Mouse (Mus musculus) hindbrain, embryonic 16.5 days (tissue): ENCODE data around the gene Agpat3. TPM values are rescaled to one million over a fixed set of nuclear protein-coding genes. Genes with fewer than 3 reads are reported as not detected.

Experiments
- ATAC-seq: fragments of 200-750 bp; cut with Nextera tagmentation; 2 replicates; pipeline ENCODE4 v1.8.0; 2017; ENCODE audit warnings: moderate TSS enrichment, moderate library complexity
- H3K27ac ChIP-seq: fragments of 300-500 bp; sonication (generic); 2 replicates; pipeline ENCODE4 v1.5.1; 2014; ENCODE audit warnings: low read depth, mild to moderate bottlenecking, control low read depth, low read length, moderate library complexity
- H3K27me3 ChIP-seq: fragments of 300-500 bp; sonication (generic); replicated peaks from 2 replicates; pipeline ENCODE4 v1.6.1; 2014; ENCODE audit warnings: low read length; ENCODE audit not compliant: control insufficient read depth, insufficient read depth
- H3K36me3 ChIP-seq: fragments of 300-500 bp; sonication (generic); 2 replicates; pipeline ENCODE4 v1.6.1; 2014; ENCODE audit warnings: mild to moderate bottlenecking, low read length, moderate library complexity, mixed read lengths; ENCODE audit not compliant: control insufficient read depth, insufficient read depth
- H3K4me1 ChIP-seq: fragments of 300-500 bp; sonication (generic); 2 replicates; pipeline ENCODE4 v1.6.1; 2014; ENCODE audit warnings: low read depth, low read length; ENCODE audit not compliant: control insufficient read depth, insufficient read depth
- H3K4me2 ChIP-seq: fragments of 300-500 bp; sonication (generic); 2 replicates; pipeline ENCODE4 v1.6.1; 2014; ENCODE audit warnings: mild to moderate bottlenecking, low read length, control low read depth, moderate library complexity
- H3K4me3 ChIP-seq: fragments of 300-500 bp; sonication (generic); 2 replicates; pipeline ENCODE4 v1.5.1; 2014; ENCODE audit warnings: mild to moderate bottlenecking, low read length, control low read depth, moderate library complexity
- H3K9ac ChIP-seq: fragments of 300-500 bp; sonication (generic); 2 replicates; pipeline ENCODE4 v1.6.1; 2014; ENCODE audit warnings: low read depth, mild to moderate bottlenecking, control low read depth, low read length, moderate library complexity
- H3K9me3 ChIP-seq: fragments of 300-500 bp; sonication (generic); 2 replicates; pipeline ENCODE4 v1.6.1; 2014; ENCODE audit warnings: mild to moderate bottlenecking, low read length, moderate library complexity; ENCODE audit not compliant: control insufficient read depth
- WGBS: fragments of 180-500 bp; shearing (Covaris S2); extraction: QIAGEN DNeasy Blood & Tissue Kit; methylation state at CpG from one replicate; pipeline ENCODE4 v1.1.7; 2014; 5-methylcytosine and 5-hydroxymethylcytosine counted together
- polyA plus RNA-seq: library from polyadenylated mRNA; unstranded; fragments of >200 nt; fragmentation: Nextera tagmentation; extraction: Ambion mirVana; gene quantifications from 2 replicates; pipeline ENCODE4 v1.2.1, GENCODE M21; 2015

The Agpat3 gene
- polyA plus RNA-seq, 1 experiment from 2014 or later, result 44.0 TPM

DNA sequence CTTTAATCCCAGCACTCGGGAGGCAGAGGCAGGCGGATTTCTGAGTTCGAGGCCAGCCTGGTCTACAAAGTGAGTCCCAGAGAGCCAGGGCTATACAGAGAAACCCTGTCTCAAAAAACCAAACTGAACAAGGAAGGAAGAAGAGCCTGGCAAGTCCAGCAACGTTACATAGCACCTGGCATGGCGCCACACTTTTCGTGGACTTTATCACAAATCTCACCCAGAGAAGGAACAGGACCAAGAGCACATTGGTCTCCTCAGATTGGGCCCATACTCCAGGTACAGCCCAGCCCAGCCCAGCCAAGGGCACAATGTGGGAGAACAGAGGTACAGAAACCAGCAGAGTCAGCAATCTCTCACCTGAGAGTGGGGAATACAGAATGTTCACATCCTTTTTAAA is 118.5 kb downstream of the Agpat3 start:
- H3K9me3 ChIP-seq, result no peaks in the 10 kb centered on the region
- 85% methylated on average over 6 of the region's 6 CpGs for WGBS
- no peak overlapping the region for H3K27ac ChIP-seq
- H3K4me2 ChIP-seq, result no peak overlapping the region
- no peaks in the 10 kb centered on the region; the same call in 1 of the 2 replicates for H3K4me1 ChIP-seq
- H3K4me3 ChIP-seq, result no peak overlapping the region
- H3K27me3 ChIP-seq, result no peaks in the 10 kb centered on the region
- no peak for ATAC-seq
- H3K9ac ChIP-seq, result no peak overlapping the region
- no peaks in the 10 kb centered on the region for H3K36me3 ChIP-seq

- no peaks in the 10 kb centered on the region for H3K27me3 ChIP-seq
These were observed 119.1 kb downstream of the Agpat3 start for GRCm38 (mm10) chr10:78233161-78233560.

GRCm38 (mm10) chr10:78232301-78232980 is 119.8 kb downstream of the Agpat3 start:
- no peaks in the 10 kb centered on the region for H3K9me3 ChIP-seq
- 82% methylated on average over 4 of the region's 4 CpGs for WGBS
- no peak overlapping the region for H3K4me3 ChIP-seq
- H3K9ac ChIP-seq, result no peak overlapping the region
- H3K27ac ChIP-seq, result no peak overlapping the region
- ATAC-seq, result no peak
- no peak overlapping the region for H3K4me2 ChIP-seq
- H3K4me1 ChIP-seq, result no peaks in the 10 kb centered on the region; the same call in 1 of the 2 replicates
- no peaks in the 10 kb centered on the region for H3K27me3 ChIP-seq
- peaks cover 9% of the 10 kb centered on the region; the same call in 1 of the 2 replicates for H3K36me3 ChIP-seq

More at GRCm38 (mm10) chr10:78233161-78233560, 119.1 kb downstream of the Agpat3 start:
- no peak overlapping the region for H3K9ac ChIP-seq
- peaks cover 5% of the 10 kb centered on the region; the same call in 1 of the 2 replicates for H3K36me3 ChIP-seq
- H3K4me2 ChIP-seq, result no peak overlapping the region
- WGBS, result 90% methylated on average over 5 of the region's 5 CpGs
- H3K4me1 ChIP-seq, result no peaks in the 10 kb centered on the region; the same call in 1 of the 2 replicates
- H3K4me3 ChIP-seq, result no peak overlapping the region
- H3K27ac ChIP-seq, result no peak overlapping the region
- H3K9me3 ChIP-seq, result no peaks in the 10 kb centered on the region
- no peak for ATAC-seq

GRCm38 (mm10) chr10:78228560-78228928 is 123.7 kb downstream of the Agpat3 start:
- Histone ChIP-seq H3K36me3 (peaks cover 9% of the 10 kb centered on the region; the same call in 1 of the 2 replicates), H3K9me3 (no peaks in the 10 kb centered on the region), H3K4me3 (no peak overlapping the region), H3K27me3 (no peaks in the 10 kb centered on the region), H3K27ac (no peak overlapping the region), H3K4me2 (no peak overlapping the region), H3K4me1 (no peaks in the 10 kb centered on the region), H3K9ac (no peak overlapping the region)
- no peak for ATAC-seq
- WGBS, result 92% methylated on average over 5 of the region's 5 CpGs

- no peaks in the 10 kb centered on the region for H3K9me3 ChIP-seq
- H3K27me3 ChIP-seq, result no peaks in the 10 kb centered on the region
- ATAC-seq, result no peak
- H3K27ac ChIP-seq, result no peak overlapping the region
- peaks cover 9% of the 10 kb centered on the region; the same call in 1 of the 2 replicates for H3K36me3 ChIP-seq
- H3K4me2 ChIP-seq, result no peak overlapping the region
- no peak overlapping the region for H3K4me3 ChIP-seq
- WGBS, result 82% methylated on average over 8 of the region's 8 CpGs
- H3K4me1 ChIP-seq, result no peaks in the 10 kb centered on the region
- no peak overlapping the region for H3K9ac ChIP-seq
These were observed 124.3 kb downstream of the Agpat3 start for GRCm38 (mm10) chr10:78227875-78228559.

- 93% methylated on average over 6 of the region's 6 CpGs for WGBS
- H3K36me3 ChIP-seq, result peaks cover 16% of the 10 kb centered on the region
- H3K4me2 ChIP-seq, result no peak overlapping the region
- no peak for ATAC-seq
- no peak overlapping the region for H3K4me3 ChIP-seq
- no peaks in the 10 kb centered on the region for H3K4me1 ChIP-seq
- H3K9me3 ChIP-seq, result no peaks in the 10 kb centered on the region
- H3K9ac ChIP-seq, result no peak overlapping the region
- H3K27ac ChIP-seq, result no peak overlapping the region
- H3K27me3 ChIP-seq, result no peaks in the 10 kb centered on the region
These were observed 128.2 kb downstream of the Agpat3 start for GRCm38 (mm10) chr10:78224136-78224535.

- Histone ChIP-seq H3K9me3 (no peaks in the 10 kb centered on the region), H3K9ac (no peak overlapping the region), H3K4me1 (no peaks in the 10 kb centered on the region), H3K27me3 (no peaks in the 10 kb centered on the region), H3K4me3 (no peak overlapping the region), H3K27ac (no peak overlapping the region), H3K36me3 (peaks cover 16% of the 10 kb centered on the region), H3K4me2 (no peak overlapping the region)
- ATAC-seq, result 0 out of 2 replicates have a peak, but pooled peaks have one; percentile 27
- 78% methylated on average over 4 of the region's 4 CpGs for WGBS
These were observed 129.4 kb downstream of the Agpat3 start for GRCm38 (mm10) chr10:78222908-78223307.

- Histone ChIP-seq H3K27me3 (no peaks in the 10 kb centered on the region), H3K4me2 (no peak overlapping the region), H3K27ac (no peak overlapping the region), H3K9me3 (no peaks in the 10 kb centered on the region), H3K4me3 (no peak overlapping the region), H3K4me1 (no peaks in the 10 kb centered on the region), H3K9ac (no peak overlapping the region), H3K36me3 (peaks cover 22% of the 10 kb centered on the region)
- no peak for ATAC-seq
- WGBS, result 99% methylated on average over 7 of the region's 7 CpGs
These were observed 131.0 kb downstream of the Agpat3 start for GRCm38 (mm10) chr10:78221315-78221714.

DNA sequence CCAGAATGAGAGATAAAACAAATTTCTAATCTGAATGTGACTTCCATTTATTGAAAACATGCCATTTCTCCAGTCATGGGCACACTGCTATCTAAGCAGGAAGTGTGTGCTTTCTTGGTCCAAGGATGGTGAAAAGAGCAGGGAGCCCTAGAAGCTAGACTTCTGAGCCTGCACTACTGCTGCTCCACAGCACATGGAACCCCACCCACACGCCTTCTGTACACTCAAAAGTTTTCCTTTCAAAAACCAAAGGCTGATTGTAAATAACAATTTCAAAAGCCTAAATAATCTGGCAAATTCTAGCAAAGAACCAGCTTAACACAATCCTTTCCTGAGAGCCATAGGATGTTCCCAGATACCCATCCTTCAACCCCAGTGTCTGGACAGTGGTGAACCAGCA is 132.8 kb downstream of the Agpat3 start:
- no peaks in the 10 kb centered on the region for H3K4me1 ChIP-seq
- H3K4me2 ChIP-seq, result no peak overlapping the region
- no peak overlapping the region for H3K4me3 ChIP-seq
- no peaks in the 10 kb centered on the region for H3K9me3 ChIP-seq
- WGBS, result 100% methylated on average over 1 of the region's 1 CpGs
- H3K27me3 ChIP-seq, result no peaks in the 10 kb centered on the region
- no peak for ATAC-seq
- no peak overlapping the region for H3K27ac ChIP-seq
- peaks cover 27% of the 10 kb centered on the region for H3K36me3 ChIP-seq
- H3K9ac ChIP-seq, result no peak overlapping the region
